18 mouse cellular contexts compared by ENCODE assay signal in genomic region chr2:34225470-34225869, GRCm38 (mm10).
A peak's percentile ranks its signal among the peaks of the same experiment; 100 is the strongest.
DNase-seq lines count a peak whose midpoint lies in the region; ATAC-seq lines count a peak whose summit lies in the region.
"Had no signal": no experiment of that assay in that cellular context is flagged by ENCODE, and none has a peak within 500 bp of the region (broad histone marks: within the 10 kb centered on the region; RNA-seq: fewer than 3 reads in every experiment).

No protein-coding gene starts in this region.

- no peak overlapping the region for H3K4me2 ChIP-seq in forebrain, embryonic 15.5 days (replicated peaks)
- H3K4me2 ChIP-seq in midbrain, embryonic 12.5 days (replicated peaks): no peak overlapping the region
- H3K4me2 ChIP-seq in midbrain, embryonic 11.5 days: no peak overlapping the region
- H3K4me2 ChIP-seq in forebrain, embryonic 16.5 days (ENCODE audit: low read length): no peak overlapping the region; the same call in 1 of the 2 replicates
- H3K4me2 ChIP-seq: heart, embryonic 11.5 days had no signal

- no peaks in the 10 kb centered on the region for H3K36me3 ChIP-seq in forebrain, embryonic 15.5 days
- 0 out of 2 replicates have a peak, but pooled peaks cover 3% of the 10 kb centered on the region for H3K36me3 ChIP-seq in forebrain, embryonic 10.5 days (replicated peaks)
- H3K36me3 ChIP-seq in midbrain, embryonic 12.5 days: no peaks in the 10 kb centered on the region
- H3K36me3 ChIP-seq in midbrain, embryonic 11.5 days (ENCODE audit: control insufficient read depth, insufficient read depth, low read length): no peaks in the 10 kb centered on the region
- no peaks in the 10 kb centered on the region for H3K36me3 ChIP-seq in forebrain, embryonic 16.5 days (ENCODE audit: control insufficient read depth, insufficient read depth)

- H3K9me3 ChIP-seq in forebrain, embryonic 15.5 days: no peaks in the 10 kb centered on the region
- H3K9me3 ChIP-seq in forebrain, embryonic 10.5 days: no peaks in the 10 kb centered on the region
- H3K9me3 ChIP-seq in midbrain, embryonic 12.5 days: no peaks in the 10 kb centered on the region
- H3K9me3 ChIP-seq in midbrain, embryonic 11.5 days (ENCODE audit: control insufficient read depth, low read length): no peaks in the 10 kb centered on the region
- H3K9me3 ChIP-seq in forebrain, embryonic 16.5 days (ENCODE audit: control insufficient read depth, low read length): no peaks in the 10 kb centered on the region
- H3K9me3 ChIP-seq: embryonic facial prominence, embryonic 10.5 days had no signal

- H3K27me3 ChIP-seq in forebrain, embryonic 15.5 days: peaks cover 13% of the 10 kb centered on the region; the same call in 1 of the 2 replicates
- H3K27me3 ChIP-seq in forebrain, embryonic 10.5 days (ENCODE audit: poor library complexity, severe bottlenecking): no peaks in the 10 kb centered on the region
- no peaks in the 10 kb centered on the region for H3K27me3 ChIP-seq in midbrain, embryonic 12.5 days
- no peaks in the 10 kb centered on the region for H3K27me3 ChIP-seq in midbrain, embryonic 11.5 days (ENCODE audit: control insufficient read depth, insufficient read depth, low read length)
- peaks cover 12% of the 10 kb centered on the region; the same call in 1 of the 2 replicates for H3K27me3 ChIP-seq in forebrain, embryonic 16.5 days (replicated peaks; ENCODE audit: control insufficient read depth, insufficient read depth, low read length)

- peak; percentile 61 for ATAC-seq in forebrain, embryonic 15.5 days (replicated peaks)
- no peak for ATAC-seq in midbrain, embryonic 12.5 days (ENCODE audit: low FRiP score, low read depth)
- no peak for ATAC-seq in midbrain, embryonic 11.5 days (ENCODE audit: low FRiP score)
- ATAC-seq in forebrain, embryonic 16.5 days: peak; percentile 91
- ATAC-seq: hindbrain, embryonic 16.5 days had no signal

- WGBS in forebrain, embryonic 15.5 days: 18% methylated on average over 6 of the region's 6 CpGs
- 66% methylated on average over 6 of the region's 6 CpGs for WGBS in forebrain, embryonic 10.5 days
- WGBS in midbrain, embryonic 12.5 days: 45% methylated on average over 6 of the region's 6 CpGs
- 60% methylated on average over 6 of the region's 6 CpGs for WGBS in midbrain, embryonic 11.5 days
- 22% methylated on average over 6 of the region's 6 CpGs for WGBS in forebrain, embryonic 16.5 days

- H3K9ac ChIP-seq in forebrain, embryonic 15.5 days (replicated peaks): no peak overlapping the region
- H3K9ac ChIP-seq in midbrain, embryonic 12.5 days (replicated peaks): no peak overlapping the region
- H3K9ac ChIP-seq in midbrain, embryonic 11.5 days (ENCODE audit: low read length): no peak overlapping the region
- no peak overlapping the region for H3K9ac ChIP-seq in forebrain, embryonic 16.5 days (replicated peaks; ENCODE audit: low read depth, low read length)

- H3K27ac ChIP-seq in forebrain, embryonic 15.5 days (replicated peaks): no peak overlapping the region
- no peak overlapping the region for H3K27ac ChIP-seq in forebrain, embryonic 10.5 days
- 0 out of 2 replicates have a peak overlapping the region, but pooled peaks have one; percentile 35 for H3K27ac ChIP-seq in midbrain, embryonic 12.5 days (replicated peaks)
- H3K27ac ChIP-seq in midbrain, embryonic 11.5 days (ENCODE audit: low read depth, low read length): no peak overlapping the region
- no peak overlapping the region for H3K27ac ChIP-seq in forebrain, embryonic 16.5 days (ENCODE audit: low read length)
- H3K27ac ChIP-seq: embryonic facial prominence, embryonic 10.5 days; heart, adult 2 months had no signal

- H3K4me3 ChIP-seq in forebrain, embryonic 15.5 days: no peak overlapping the region
- H3K4me3 ChIP-seq in forebrain, embryonic 10.5 days: no peak overlapping the region
- H3K4me3 ChIP-seq in midbrain, embryonic 12.5 days: no peak overlapping the region
- no peak overlapping the region for H3K4me3 ChIP-seq in midbrain, embryonic 11.5 days (ENCODE audit: low read depth, low read length)
- H3K4me3 ChIP-seq in forebrain, embryonic 16.5 days (replicated peaks; ENCODE audit: low read length): no peak overlapping the region
- H3K4me3 ChIP-seq: embryonic facial prominence, embryonic 10.5 days; heart, adult 2 months had no signal

- peaks cover 43% of the 10 kb centered on the region for H3K4me1 ChIP-seq in forebrain, embryonic 15.5 days
- peaks cover 44% of the 10 kb centered on the region for H3K4me1 ChIP-seq in forebrain, embryonic 10.5 days
- H3K4me1 ChIP-seq in midbrain, embryonic 12.5 days: peaks cover 39% of the 10 kb centered on the region
- peaks cover 16% of the 10 kb centered on the region for H3K4me1 ChIP-seq in midbrain, embryonic 11.5 days (ENCODE audit: control insufficient read depth, insufficient read depth, low read length)
- peaks cover 21% of the 10 kb centered on the region for H3K4me1 ChIP-seq in forebrain, embryonic 16.5 days (replicated peaks; ENCODE audit: control insufficient read depth, insufficient read depth, low read length)

- DNase-seq in forebrain, embryonic 10.5 days (ENCODE audit: extremely low spot score, low spot score): no peak
- DNase-seq in midbrain, embryonic 11.5 days (ENCODE audit: low spot score, missing footprints): no peak
- no peak for DNase-seq in Muller cell, postnatal 12 days (ENCODE audit: inconsistent ontology term)
- DNase-seq: adrenal gland, adult 8-10 months; adrenal gland, postnatal 36 days; cerebellum, adult 11 months; cerebellum, adult 8-10 months; cerebellum, postnatal 36 days; gastrocnemius, postnatal 14 days; heart, adult 2 months; heart, postnatal 36 days; kidney, adult 11 months had no signal

Comparison
In these comparisons a context has a peak if more than half of its experiments do, and no peak if none do; other contexts are left out.
1. ATAC-seq: peak in forebrain, embryonic 15.5 days (single experiment) and forebrain, embryonic 16.5 days (single experiment); none in midbrain, embryonic 12.5 days (single experiment) and midbrain, embryonic 11.5 days (single experiment).